Mouse (Mus musculus) kidney, embryonic 16.5 days (tissue): ENCODE measurements around the gene Ccdc102a. TPM values are rescaled to one million over a fixed set of nuclear protein-coding genes. Genes with fewer than 3 reads are reported as not detected.

ENCODE experiments used
- ATAC-seq: fragments of 200-750 bp; cut with Nextera tagmentation; 2 replicates; pipeline ENCODE4 v1.8.0; 2017; ENCODE audit warnings: moderate TSS enrichment; ENCODE audit not compliant: low FRiP score, low TSS enrichment
- H3K27ac ChIP-seq: fragments of 300-500 bp; sonication (generic); 2 replicates; pipeline ENCODE4 v1.5.1; 2014; ENCODE audit warnings: low read length
- H3K27me3 ChIP-seq: fragments of 300-500 bp; sonication (generic); 2 replicates; pipeline ENCODE4 v1.6.1; 2014; ENCODE audit warnings: low read length, control low read depth, mixed read lengths; ENCODE audit not compliant: insufficient read depth
- H3K36me3 ChIP-seq: fragments of 300-500 bp; sonication (generic); 2 replicates; pipeline ENCODE4 v1.6.1; 2014; ENCODE audit warnings: low read length, control low read depth, mixed read lengths; ENCODE audit not compliant: insufficient read depth
- H3K4me1 ChIP-seq: fragments of 300-500 bp; sonication (generic); 2 replicates; pipeline ENCODE4 v1.6.1; 2014; ENCODE audit warnings: low read length, control low read depth, mixed read lengths; ENCODE audit not compliant: insufficient read depth
- H3K4me2 ChIP-seq: fragments of 300-500 bp; sonication (generic); replicated peaks from 2 replicates; pipeline ENCODE4 v1.6.1; 2014; ENCODE audit warnings: low read depth, low read length
- H3K4me3 ChIP-seq: fragments of 300-500 bp; sonication (generic); 2 replicates; pipeline ENCODE4 v1.5.1; 2014; ENCODE audit warnings: mild to moderate bottlenecking, low read length
- H3K9ac ChIP-seq: fragments of 300-500 bp; sonication (generic); replicated peaks from 2 replicates; pipeline ENCODE4 v1.6.1; 2014; ENCODE audit warnings: low read length
- H3K9me3 ChIP-seq: fragments of 300-500 bp; sonication (generic); 2 replicates; pipeline ENCODE4 v1.6.1; 2016; ENCODE audit warnings: low read length, control low read depth
- WGBS: fragments of 180-500 bp; shearing (Covaris S2); extraction: QIAGEN DNeasy Blood & Tissue Kit; methylation state at CpG from one replicate; pipeline ENCODE4 v1.1.7; 2014; 5-methylcytosine and 5-hydroxymethylcytosine counted together
- polyA plus RNA-seq: library from polyadenylated mRNA; unstranded; fragments of >200 nt; fragmentation: Nextera tagmentation; extraction: Ambion mirVana; gene quantifications from 2 replicates; pipeline ENCODE4 v1.2.1, GENCODE M21; 2015

Gene Ccdc102a
- polyA plus RNA-seq, 1 experiment from 2014 or later: 21.0 TPM

GRCm38 (mm10) chr8:94953624-94954367, 35.9 kb upstream of the Ccdc102a start:
- no peak overlapping the region for H3K9ac ChIP-seq
- peaks cover 13% of the 10 kb centered on the region for H3K4me1 ChIP-seq
- WGBS: 61% methylated on average over 7 of the region's 7 CpGs
- H3K36me3 ChIP-seq: no peaks in the 10 kb centered on the region
- H3K27me3 ChIP-seq: no peaks in the 10 kb centered on the region
- no peak overlapping the region for H3K4me2 ChIP-seq
- no peak overlapping the region for H3K4me3 ChIP-seq
- no peak for ATAC-seq
- H3K27ac ChIP-seq: no peak overlapping the region
- no peaks in the 10 kb centered on the region for H3K9me3 ChIP-seq

- no peak overlapping the region for H3K27ac ChIP-seq
- no peaks in the 10 kb centered on the region for H3K36me3 ChIP-seq
- no peak overlapping the region for H3K4me2 ChIP-seq
- H3K27me3 ChIP-seq: no peaks in the 10 kb centered on the region
- H3K9me3 ChIP-seq: no peaks in the 10 kb centered on the region
- WGBS: 75% methylated on average over 5 of the region's 5 CpGs
- H3K4me3 ChIP-seq: no peak overlapping the region
- H3K9ac ChIP-seq: no peak overlapping the region
- no peak for ATAC-seq
- peaks cover 13% of the 10 kb centered on the region for H3K4me1 ChIP-seq
These were observed 34.2 kb upstream of the Ccdc102a start for GRCm38 (mm10) chr8:94952086-94952485.

- Histone ChIP-seq H3K4me1 (peaks cover 13% of the 10 kb centered on the region), H3K4me3 (no peak overlapping the region), H3K27ac (no peak overlapping the region), H3K9me3 (no peaks in the 10 kb centered on the region), H3K27me3 (no peaks in the 10 kb centered on the region), H3K9ac (no peak overlapping the region), H3K36me3 (no peaks in the 10 kb centered on the region), H3K4me2 (no peak overlapping the region)
- ATAC-seq: no peak
- 76% methylated on average over 5 of the region's 5 CpGs for whole genome bisulfite sequencing
These were observed 32.6 kb upstream of the Ccdc102a start for GRCm38 (mm10) chr8:94950458-94950857.

GRCm38 (mm10) chr8:94950046-94950445, 32.1 kb upstream of the Ccdc102a start:
- Histone ChIP-seq H3K4me3 (no peak overlapping the region), H3K27ac (no peak overlapping the region), H3K36me3 (no peaks in the 10 kb centered on the region), H3K4me1 (peaks cover 12% of the 10 kb centered on the region), H3K9ac (no peak overlapping the region), H3K9me3 (no peaks in the 10 kb centered on the region), H3K4me2 (no peak overlapping the region), H3K27me3 (no peaks in the 10 kb centered on the region)
- ATAC-seq: peak; percentile 69
- WGBS: 17% methylated on average over 4 of the region's 4 CpGs

DNA sequence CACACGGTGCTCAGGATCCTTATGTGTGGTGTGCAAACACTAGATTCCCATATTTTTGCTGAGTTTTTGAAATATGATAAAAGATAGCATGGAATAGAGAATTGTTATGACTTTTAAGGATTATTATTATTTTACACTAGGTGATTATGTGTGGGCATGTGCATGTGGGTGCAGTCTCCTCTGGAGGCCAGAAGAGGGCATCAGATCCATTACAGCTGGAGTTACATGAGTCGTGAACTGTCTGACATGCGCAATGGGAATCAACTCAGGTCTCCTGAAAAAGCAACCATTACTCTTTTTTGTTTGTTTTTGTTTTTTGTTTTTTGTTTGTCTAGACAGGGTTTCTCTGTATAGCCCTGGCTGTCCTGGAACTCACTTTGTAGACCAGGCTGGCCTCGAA, 31.1 kb upstream of the Ccdc102a start:
- ATAC-seq: no peak
- Histone ChIP-seq H3K27me3 (no peaks in the 10 kb centered on the region), H3K36me3 (no peaks in the 10 kb centered on the region), H3K4me3 (no peak overlapping the region), H3K9me3 (no peaks in the 10 kb centered on the region), H3K27ac (no peak overlapping the region), H3K9ac (no peak overlapping the region), H3K4me2 (no peak overlapping the region), H3K4me1 (peaks cover 4% of the 10 kb centered on the region; the same call in 1 of the 2 replicates)
- 84% methylated on average over 4 of the region's 4 CpGs for WGBS

- no peak overlapping the region for H3K4me2 ChIP-seq
- H3K9me3 ChIP-seq: no peaks in the 10 kb centered on the region
- H3K27me3 ChIP-seq: no peaks in the 10 kb centered on the region
- no peak overlapping the region for H3K9ac ChIP-seq
- H3K36me3 ChIP-seq: no peaks in the 10 kb centered on the region
- no peaks in the 10 kb centered on the region for H3K4me1 ChIP-seq
- no peak overlapping the region for H3K27ac ChIP-seq
- ATAC-seq: no peak
- 79% methylated on average over 4 of the region's 4 CpGs for WGBS
- no peak overlapping the region for H3K4me3 ChIP-seq
These were observed 30.5 kb upstream of the Ccdc102a start for GRCm38 (mm10) chr8:94948421-94948820.

DNA sequence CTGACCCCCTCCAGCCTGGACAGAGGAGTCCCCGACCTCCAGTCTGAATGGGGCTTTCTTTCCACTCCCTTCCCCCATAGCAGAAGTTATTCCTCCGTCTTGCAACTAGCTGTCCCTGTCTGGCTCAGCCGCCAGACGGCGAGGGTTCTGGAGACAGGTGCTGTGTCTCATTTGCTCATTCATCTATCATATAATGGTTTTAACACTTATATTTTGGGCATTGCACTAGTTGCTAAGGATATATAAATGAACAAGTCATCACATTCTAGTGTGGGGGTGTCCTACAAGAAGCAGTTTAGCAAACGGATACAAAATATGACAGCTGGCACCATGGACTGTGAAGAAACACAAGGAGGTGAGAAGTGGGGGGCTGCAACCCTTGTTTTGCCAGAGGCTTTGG, 27.3 kb upstream of the Ccdc102a start:
- H3K4me2 ChIP-seq: no peak overlapping the region
- H3K9me3 ChIP-seq: no peaks in the 10 kb centered on the region
- no peaks in the 10 kb centered on the region for H3K27me3 ChIP-seq
- no peak overlapping the region for H3K4me3 ChIP-seq
- no peaks in the 10 kb centered on the region for H3K36me3 ChIP-seq
- no peaks in the 10 kb centered on the region for H3K4me1 ChIP-seq
- no peak overlapping the region for H3K27ac ChIP-seq
- 70% methylated on average over 6 of the region's 6 CpGs for WGBS
- no peak for ATAC-seq
- no peak overlapping the region for H3K9ac ChIP-seq

GRCm38 (mm10) chr8:94942566-94942965, 24.7 kb upstream of the Ccdc102a start:
- Histone ChIP-seq H3K9ac (no peak overlapping the region), H3K4me3 (no peak overlapping the region), H3K4me1 (no peaks in the 10 kb centered on the region), H3K36me3 (no peaks in the 10 kb centered on the region), H3K27me3 (no peaks in the 10 kb centered on the region), H3K27ac (no peak overlapping the region), H3K9me3 (no peaks in the 10 kb centered on the region), H3K4me2 (no peak overlapping the region)
- ATAC-seq: no peak
- WGBS: 19% methylated on average over 6 of the region's 6 CpGs

DNA sequence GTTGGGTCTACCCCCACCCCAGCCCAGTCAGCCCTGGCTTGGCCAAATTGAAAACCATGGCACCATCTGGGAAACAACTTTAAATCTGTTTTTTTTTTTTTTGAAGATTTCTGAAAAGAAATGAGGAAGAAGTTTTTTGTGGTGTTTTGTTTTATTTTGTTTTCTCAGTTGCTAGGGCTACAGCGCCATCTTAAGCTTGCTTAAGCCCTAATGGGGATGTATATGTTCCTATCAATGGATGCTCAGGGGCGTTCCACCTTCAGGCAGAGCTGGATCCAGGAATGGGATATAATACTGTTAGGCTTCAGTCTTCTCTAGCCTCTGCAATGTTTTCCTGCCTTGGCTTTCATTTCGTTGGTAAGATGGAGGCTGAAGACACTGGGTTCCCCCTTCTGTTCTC, 17.3 kb upstream of the Ccdc102a start:
- Histone ChIP-seq H3K36me3 (no peaks in the 10 kb centered on the region), H3K9me3 (no peaks in the 10 kb centered on the region), H3K9ac (no peak overlapping the region), H3K4me2 (no peak overlapping the region), H3K27ac (no peak overlapping the region), H3K4me1 (no peaks in the 10 kb centered on the region), H3K27me3 (no peaks in the 10 kb centered on the region), H3K4me3 (no peak overlapping the region)
- no peak for ATAC-seq
- 82% methylated on average over 3 of the region's 3 CpGs for WGBS

GRCm38 (mm10) chr8:94933918-94934317, 16.0 kb upstream of the Ccdc102a start:
- WGBS: 37% methylated on average over 5 of the region's 5 CpGs
- no peaks in the 10 kb centered on the region for H3K4me1 ChIP-seq
- no peaks in the 10 kb centered on the region for H3K27me3 ChIP-seq
- ATAC-seq: no peak
- H3K4me2 ChIP-seq: no peak overlapping the region
- no peak overlapping the region for H3K4me3 ChIP-seq
- no peak overlapping the region for H3K9ac ChIP-seq
- no peaks in the 10 kb centered on the region for H3K9me3 ChIP-seq
- H3K27ac ChIP-seq: no peak overlapping the region
- H3K36me3 ChIP-seq: no peaks in the 10 kb centered on the region
